Mouse (Mus musculus): ENCODE data around the gene Pqlc3.
A peak's percentile ranks its signal among the peaks of the same experiment; 100 is the strongest.

The Pqlc3 gene

GRCm38 (mm10) chr12:17001211-17001610, 1.0 kb upstream of the Pqlc3 start:
- no peak for DNase-seq

- DNase-seq, result no peak
These were observed 420 bp upstream of the Pqlc3 start for GRCm38 (mm10) chr12:17000628-17001027.

GRCm38 (mm10) chr12:16999146-16999545, 1.1 kb downstream of the Pqlc3 start:
- no peak for DNase-seq

GRCm38 (mm10) chr12:16996886-16997462, 3.2 kb downstream of the Pqlc3 start:
- no peak for DNase-seq

- DNase-seq, result no peak
These were observed 3.9 kb downstream of the Pqlc3 start for GRCm38 (mm10) chr12:16996281-16996680.

GRCm38 (mm10) chr12:16994291-16994690, 5.9 kb downstream of the Pqlc3 start:
- DNase-seq, result no peak

- DNase-seq, result no peak
These were observed 7.9 kb downstream of the Pqlc3 start for GRCm38 (mm10) chr12:16992355-16992754.

GRCm38 (mm10) chr12:16991376-16991775, 8.8 kb downstream of the Pqlc3 start:
- DNase-seq, result no peak

GRCm38 (mm10) chr12:16985778-16986177, 14.4 kb downstream of the Pqlc3 start:
- DNase-seq, result no peak

GRCm38 (mm10) chr12:16977120-16977519, 23.1 kb downstream of the Pqlc3 start:
- no peak for DNase-seq

- no peak for DNase-seq
These were observed 33.4 kb downstream of the Pqlc3 start for GRCm38 (mm10) chr12:16966811-16967210.

- DNase-seq, result no peak
These were observed 36.9 kb downstream of the Pqlc3 start for GRCm38 (mm10) chr12:16963354-16963753.

- peak in 1 of 2 experiments; percentile 16 for DNase-seq
These were observed 41.4 kb downstream of the Pqlc3 start for GRCm38 (mm10) chr12:16958851-16959250.

- no peak for DNase-seq
These were observed 52.0 kb downstream of the Pqlc3 start for GRCm38 (mm10) chr12:16948239-16948638.

GRCm38 (mm10) chr12:16941976-16942375, 58.2 kb downstream of the Pqlc3 start:
- DNase-seq, result no peak
